Mouse (Mus musculus) MEL (cell line): ENCODE measurements around the gene Tenm3. TPM values are rescaled to one million over a fixed set of nuclear protein-coding genes. Genes with fewer than 3 reads are reported as not detected.

Source experiments
- DNase-seq: peaks from one replicate; pipeline ENCODE4 v3.0.0; 2011; ENCODE audit warnings: low read depth, low spot score
- H3K27ac ChIP-seq: 2 replicates; pipeline ENCODE4 v1.5.1; 2012; ENCODE audit warnings: low read depth, mild to moderate bottlenecking, control low read depth, low read length, moderate library complexity; ENCODE audit not compliant: control insufficient read depth
- H3K27me3 ChIP-seq, 2 experiments: fragments of 150-350 bp in 1 of 2; sonication (generic) in 1 of 2; 2 replicates each; pipeline ENCODE4 v1.6.1; 2012; ENCODE audit warnings: low read length in 2 of 2, mild to moderate bottlenecking in 2 of 2, improper control_type of control experiment in 1 of 2, moderate library complexity in 1 of 2; ENCODE audit not compliant: insufficient read depth in 2 of 2, control insufficient read depth in 1 of 2
- H3K36me3 ChIP-seq, 2 experiments: 2 replicates each; pipeline ENCODE4 v1.6.1; 2012 to 2014; ENCODE audit warnings: low read length in 2 of 2, improper control_type of control experiment in 1 of 2, inconsistent platforms in 1 of 2, mild to moderate bottlenecking in 1 of 2; ENCODE audit not compliant: insufficient read depth in 2 of 2, control insufficient read depth in 1 of 2
- H3K4me1 ChIP-seq, 2 experiments: fragments of 150-350 bp in 1 of 2; sonication (generic) in 1 of 2; 2 replicates each; pipeline ENCODE4 v1.6.1; 2012; ENCODE audit warnings: low read length in 2 of 2, improper control_type of control experiment in 1 of 2, mild to moderate bottlenecking in 1 of 2; ENCODE audit not compliant: insufficient read depth in 2 of 2, control insufficient read depth in 1 of 2
- H3K4me3 ChIP-seq, 2 experiments: fragments of 150-350 bp in 1 of 2; sonication (generic) in 1 of 2; 2 replicates each; pipeline ENCODE4 v1.5.1; 2012; ENCODE audit warnings: low read depth in 2 of 2, low read length in 2 of 2, mild to moderate bottlenecking in 2 of 2, moderate library complexity in 2 of 2, control low read depth in 1 of 2, improper control_type of control experiment in 1 of 2; ENCODE audit not compliant: control insufficient read depth in 1 of 2, insufficient read depth in 1 of 2
- H3K79me2 ChIP-seq: 2 replicates; pipeline ENCODE4 v1.6.1; 2012; ENCODE audit warnings: mild to moderate bottlenecking, low read length, moderate library complexity; ENCODE audit not compliant: control insufficient read depth, poor library complexity, insufficient read depth
- H3K9ac ChIP-seq: 2 replicates; pipeline ENCODE4 v1.6.1; 2012; ENCODE audit warnings: low read depth, mild to moderate bottlenecking, control low read depth, low read length, moderate library complexity; ENCODE audit not compliant: control insufficient read depth, poor library complexity, severe bottlenecking
- H3K9me3 ChIP-seq: fragments of 150-350 bp; sonication (generic); replicated peaks from 2 replicates; pipeline ENCODE4 v1.6.1; 2012; ENCODE audit warnings: mild to moderate bottlenecking, low read length, improper control_type of control experiment, moderate library complexity; ENCODE audit not compliant: insufficient read depth
- BHLHE40 ChIP-seq: IDR thresholded peaks from 2 replicates; pipeline ENCODE4 v1.6.1; 2012; ENCODE audit warnings: low read depth, mild to moderate bottlenecking, inconsistent platforms, low read length, improper control_type of control experiment, borderline replicate concordance
- CHD1 ChIP-seq: IDR thresholded peaks from 2 replicates; pipeline ENCODE4 v1.6.1; 2012; ENCODE audit warnings: low read depth, mild to moderate bottlenecking, inconsistent platforms, low read length, improper control_type of control experiment
- E2F4 ChIP-seq: IDR thresholded peaks from 2 replicates; pipeline ENCODE4 v1.6.1; 2011; ENCODE audit warnings: low read depth, low read length, improper control_type of control experiment, borderline replicate concordance
- ELF1 ChIP-seq: IDR thresholded peaks from 2 replicates; pipeline ENCODE4 v1.6.1; 2014; ENCODE audit warnings: low read depth, mild to moderate bottlenecking, inconsistent platforms, low read length, improper control_type of control experiment, moderate library complexity
- EP300 ChIP-seq, 2 experiments: IDR thresholded peaks; 2 replicates each; pipeline ENCODE4 v1.6.1; 2011; ENCODE audit warnings: improper control_type of control experiment in 2 of 2, low read length in 2 of 2, low read depth in 1 of 2, mild to moderate bottlenecking in 1 of 2
- GABPA ChIP-seq: IDR thresholded peaks from 2 replicates; pipeline ENCODE4 v1.6.1; 2012; ENCODE audit warnings: low read depth, mild to moderate bottlenecking, inconsistent platforms, low read length, improper control_type of control experiment, moderate library complexity
- JUND ChIP-seq: IDR thresholded peaks from 2 replicates; pipeline ENCODE4 v1.6.1; 2011; ENCODE audit warnings: low read depth, mild to moderate bottlenecking, improper control_type of control experiment, low read length
- MAX ChIP-seq: IDR thresholded peaks from 2 replicates; pipeline ENCODE4 v1.6.1; 2011; ENCODE audit warnings: low read length, improper control_type of control experiment
- MXI1 ChIP-seq: IDR thresholded peaks from 2 replicates; pipeline ENCODE4 v1.6.1; 2011; ENCODE audit warnings: mild to moderate bottlenecking, low read depth, low read length, improper control_type of control experiment
- MYB ChIP-seq: IDR thresholded peaks from 2 replicates; pipeline ENCODE4 v1.6.1; 2011; ENCODE audit warnings: mild to moderate bottlenecking, low read depth, low read length, improper control_type of control experiment
- MYC ChIP-seq: IDR thresholded peaks from 2 replicates; pipeline ENCODE4 v1.6.1; 2011; ENCODE audit warnings: low read depth, mild to moderate bottlenecking, low read length, improper control_type of control experiment, moderate library complexity
- POLR2A ChIP-seq, 2 experiments: IDR thresholded peaks; 2 replicates each; pipeline ENCODE4 v1.6.1; 2011 to 2012; ENCODE audit warnings: low read length in 2 of 2, mild to moderate bottlenecking in 2 of 2, control low read depth in 1 of 2, improper control_type of control experiment in 1 of 2, low read depth in 1 of 2, moderate library complexity in 1 of 2; ENCODE audit not compliant: control insufficient read depth in 1 of 2, insufficient read depth in 1 of 2, poor library complexity in 1 of 2
- POLR2AphosphoS5 ChIP-seq: IDR thresholded peaks from 2 replicates; pipeline ENCODE4 v1.6.1; 2012; ENCODE audit warnings: low read depth, borderline replicate concordance, mild to moderate bottlenecking, inconsistent platforms, low read length, moderate library complexity, mixed read lengths
- SIN3A ChIP-seq: IDR thresholded peaks from 2 replicates; pipeline ENCODE4 v1.6.1; 2012; ENCODE audit warnings: low read length, improper control_type of control experiment, inconsistent platforms
- SMC3 ChIP-seq: IDR thresholded peaks from 2 replicates; pipeline ENCODE4 v1.6.1; 2011; ENCODE audit warnings: low read depth, low read length, improper control_type of control experiment
- TAL1 ChIP-seq: IDR thresholded peaks from 2 replicates; pipeline ENCODE4 v1.6.1; 2012; ENCODE audit warnings: mild to moderate bottlenecking, inconsistent platforms, low read length, moderate library complexity, mixed read lengths
- TBP ChIP-seq: IDR thresholded peaks from 2 replicates; pipeline ENCODE4 v1.8.0; 2011; ENCODE audit warnings: low read depth, low read length, improper control_type of control experiment
- TCF12 ChIP-seq: IDR thresholded peaks from 2 replicates; pipeline ENCODE4 v1.6.1; 2014; ENCODE audit warnings: low read depth, mild to moderate bottlenecking, inconsistent platforms, low read length, improper control_type of control experiment, moderate library complexity
- UBTF ChIP-seq: IDR thresholded peaks from 2 replicates; pipeline ENCODE4 v1.6.1; 2012; ENCODE audit warnings: low read depth, mild to moderate bottlenecking, inconsistent platforms, low read length, improper control_type of control experiment, moderate library complexity, borderline replicate concordance; ENCODE audit not compliant: insufficient read depth
- ZC3H11A ChIP-seq: IDR thresholded peaks from 2 replicates; pipeline ENCODE4 v1.6.1; 2012; ENCODE audit warnings: low read depth, mild to moderate bottlenecking, inconsistent platforms, low read length, improper control_type of control experiment
- ZKSCAN1 ChIP-seq: IDR thresholded peaks from 2 replicates; pipeline ENCODE4 v1.6.1; 2012; ENCODE audit warnings: low read depth, mild to moderate bottlenecking, inconsistent platforms, low read length, improper control_type of control experiment, moderate library complexity
- ZNF384 ChIP-seq: IDR thresholded peaks from 2 replicates; pipeline ENCODE4 v1.6.1; 2012; ENCODE audit warnings: low read depth, mild to moderate bottlenecking, inconsistent platforms, low read length, improper control_type of control experiment
- polyA plus RNA-seq, 2 experiments: library from polyadenylated mRNA; stranded (reverse) in 1 of 2; unstranded in 1 of 2; fragments of >175 nt in 1 of 2; fragments of >200 nt in 1 of 2; gene quantifications; 2 replicates each; pipeline versions ENCODE4 v1.2.1 to v1.2.4; 2012; ENCODE audit warnings: low replicate concordance in 2 of 2, low read depth in 1 of 2; ENCODE audit not compliant: insufficient read length in 2 of 2, insufficient read depth in 1 of 2, missing spikeins in 1 of 2
- total RNA-seq: library from RNA; depleted of rRNA; stranded (reverse); fragments of 300-350 nt; gene quantifications from 2 replicates; pipeline ENCODE4 v1.2.3, GENCODE M21; 2012

Tenm3 gene
- total and polyA plus RNA-seq, 3 experiments = not detected

DNA sequence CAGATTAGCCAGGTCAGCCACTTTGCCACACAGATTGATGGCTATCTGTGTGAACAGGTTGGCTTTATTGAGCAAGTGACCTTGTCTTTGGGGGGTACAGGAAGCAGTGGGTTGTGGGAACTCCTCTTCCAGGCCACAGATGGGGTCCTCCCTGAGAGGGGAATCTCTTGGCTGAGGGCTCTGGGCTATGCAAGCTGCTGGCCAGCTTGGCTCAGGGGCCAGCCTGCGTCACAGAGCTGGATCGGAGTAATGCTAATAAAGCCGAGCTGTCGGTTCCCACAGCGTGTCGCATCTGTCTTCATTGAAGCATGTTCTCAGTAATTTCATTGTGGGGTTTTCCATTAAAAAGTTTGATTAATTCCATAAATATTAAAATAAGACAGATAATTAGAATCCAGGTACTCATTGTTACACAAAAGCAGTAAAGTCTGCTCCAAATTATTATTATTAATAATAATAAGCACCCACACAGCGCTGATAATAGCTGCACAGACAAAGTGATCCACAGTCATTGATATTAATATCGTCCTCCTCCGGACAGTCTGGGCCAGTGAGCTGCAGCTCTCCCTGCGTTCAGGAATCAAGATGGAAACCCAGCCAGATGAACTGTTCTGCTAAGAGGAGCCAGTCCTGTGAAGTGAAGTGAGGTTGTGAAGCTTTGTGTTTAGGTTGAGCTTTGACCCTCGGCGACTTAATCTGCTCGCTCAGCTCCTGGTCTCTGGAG is 639.5 kb downstream of the Tenm3 start:
- Histone ChIP-seq H3K9ac (no peak overlapping the region), H3K79me2 (no peaks in the 10 kb centered on the region), H3K4me3 (no peak overlapping the region), H3K27me3 (no peaks in the 10 kb centered on the region), H3K36me3 (no peaks in the 10 kb centered on the region), H3K9me3 (no peaks in the 10 kb centered on the region), H3K4me1 (no peaks in the 10 kb centered on the region), H3K27ac (no peak overlapping the region)
- TF ChIP-seq JUND (no peak), ZNF384 (no peak)
- no peak for DNase-seq

DNA sequence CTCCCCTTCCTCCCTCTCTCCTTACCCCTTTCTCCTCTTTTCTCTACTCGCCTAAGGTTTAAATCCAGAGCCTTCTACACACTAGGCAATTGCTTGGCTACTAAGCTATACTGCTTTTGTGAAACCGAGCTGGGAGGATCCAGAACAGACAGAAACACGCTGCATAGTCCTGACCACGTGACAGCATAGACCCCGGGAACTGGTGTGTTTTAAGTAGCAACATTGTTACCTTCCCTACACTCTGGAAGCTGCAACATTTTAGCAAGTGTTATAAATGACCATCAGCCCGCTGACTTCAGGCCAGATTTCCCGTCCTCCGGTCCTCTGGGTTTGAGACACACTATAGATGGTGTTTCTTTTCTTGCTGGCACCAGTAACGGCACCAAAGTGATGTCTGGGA is 640.1 kb downstream of the Tenm3 start:
- H3K36me3 ChIP-seq = no peaks in the 10 kb centered on the region
- H3K27ac ChIP-seq = no peak overlapping the region
- H3K9ac ChIP-seq = no peak overlapping the region
- TF ChIP-seq TCF12 (no peak), ELF1 (no peak), TAL1 (no peak), TBP (no peak), BHLHE40 (no peak), ZKSCAN1 (no peak)
- TF ChIP-seq, all 39 proteins: peak for 0
- DNase-seq = no peak
- Histone ChIP-seq H3K79me2 (no peaks in the 10 kb centered on the region), H3K27me3 (no peaks in the 10 kb centered on the region), H3K9me3 (no peaks in the 10 kb centered on the region), H3K4me1 (no peaks in the 10 kb centered on the region), H3K4me3 (no peak overlapping the region)

DNA sequence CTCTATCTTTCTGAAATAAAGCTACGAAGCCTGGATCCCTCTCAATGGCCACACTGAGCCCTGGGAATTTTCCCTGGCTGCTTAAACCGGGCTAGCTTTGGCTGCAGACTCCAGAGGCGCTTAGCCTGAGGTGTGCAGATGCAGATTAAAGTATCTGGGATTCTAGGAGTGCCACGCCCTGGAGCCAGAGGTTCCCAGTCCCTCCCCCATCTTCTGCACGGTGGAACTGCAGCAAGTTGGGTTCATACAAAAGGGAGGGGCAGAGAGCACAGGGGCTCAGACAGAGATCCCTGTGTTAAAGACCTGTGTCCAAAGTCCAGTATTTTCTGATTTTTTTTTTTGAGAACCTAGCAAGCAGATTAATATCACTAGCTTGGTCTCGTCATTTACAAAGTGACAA is 640.6 kb downstream of the Tenm3 start:
- Histone ChIP-seq H3K27me3 (no peaks in the 10 kb centered on the region), H3K4me3 (no peak overlapping the region), H3K36me3 (no peaks in the 10 kb centered on the region), H3K27ac (no peak overlapping the region), H3K9ac (no peak overlapping the region), H3K79me2 (no peaks in the 10 kb centered on the region), H3K4me1 (no peaks in the 10 kb centered on the region), H3K9me3 (no peaks in the 10 kb centered on the region)
- DNase-seq = no peak
- no peak for TF ChIP-seq MYB
- TF ChIP-seq ZC3H11A = no peak
- TF ChIP-seq SMC3 = no peak
- TF ChIP-seq SIN3A = no peak
- TF ChIP-seq POLR2AphosphoS5 = no peak
- no peak for TF ChIP-seq ZNF384
- no peak for TF ChIP-seq CHD1
- no peak for TF ChIP-seq UBTF
- TF ChIP-seq EP300 (IDR thresholded peaks at IDR 0.05; ENCODE audit: low read depth in 1 of 2, low read length in 2 of 2) = no peak
- TF ChIP-seq MYC = no peak
- TF ChIP-seq MAX = no peak
- TF ChIP-seq E2F4 = no peak
- no peak for TF ChIP-seq TAL1
- TF ChIP-seq GABPA = no peak
- TF ChIP-seq POLR2A (IDR thresholded peaks at IDR 0.05; ENCODE audit: control insufficient read depth in 1 of 2, insufficient read depth in 1 of 2, low read depth in 1 of 2, low read length in 2 of 2, poor library complexity in 1 of 2) = no peak
- TF ChIP-seq TBP = no peak
- TF ChIP-seq MXI1 = no peak
- TF ChIP-seq, all 39 proteins: peak for 0
